Mouse (Mus musculus) kidney, postnatal 0 days (tissue): ENCODE results near the gene Disp2. TPM values are rescaled to one million over a fixed set of nuclear protein-coding genes. Genes with fewer than 3 reads are reported as not detected.

Source experiments
- ATAC-seq: fragments of 200-750 bp; cut with Nextera tagmentation; replicated peaks from 2 replicates; pipeline ENCODE4 v1.8.0; 2017; ENCODE audit warnings: low read depth, moderate number of reproducible peaks, moderate TSS enrichment, moderate library complexity; ENCODE audit not compliant: low FRiP score
- DNase-seq: peaks from one replicate; pipeline ENCODE4 v3.0.0-alpha.2; 2016; ENCODE audit warnings: low spot score
- H3K27ac ChIP-seq: fragments of 300-500 bp; sonication (generic); 2 replicates; pipeline ENCODE4 v1.5.1; 2014; ENCODE audit warnings: mild to moderate bottlenecking
- H3K27me3 ChIP-seq: fragments of 300-500 bp; sonication (generic); 2 replicates; pipeline ENCODE4 v1.6.1; 2014; ENCODE audit warnings: low read length, mixed read lengths; ENCODE audit not compliant: insufficient read depth
- H3K36me3 ChIP-seq: fragments of 300-500 bp; sonication (generic); 2 replicates; pipeline ENCODE4 v1.6.1; 2014; ENCODE audit warnings: low read length, mixed read lengths; ENCODE audit not compliant: insufficient read depth
- H3K4me1 ChIP-seq: fragments of 300-500 bp; sonication (generic); replicated peaks from 2 replicates; pipeline ENCODE4 v1.6.1; 2014; ENCODE audit warnings: antibody characterized with exemption, low read length, mixed read lengths; ENCODE audit not compliant: insufficient read depth
- H3K4me2 ChIP-seq: fragments of 300-500 bp; sonication (generic); 2 replicates; pipeline ENCODE4 v1.6.1; 2014; ENCODE audit warnings: mild to moderate bottlenecking, low read length, moderate library complexity, mixed read lengths
- H3K4me3 ChIP-seq: fragments of 300-500 bp; sonication (generic); replicated peaks from 2 replicates; pipeline ENCODE4 v1.5.1; 2014; ENCODE audit warnings: low read depth, low read length
- H3K9ac ChIP-seq: fragments of 300-500 bp; sonication (generic); 2 replicates; pipeline ENCODE4 v1.6.1; 2014; ENCODE audit warnings: low read depth, low read length
- H3K9me3 ChIP-seq: fragments of 300-500 bp; sonication (generic); replicated peaks from 2 replicates; pipeline ENCODE4 v1.6.1; 2016; ENCODE audit warnings: low read length, inconsistent platforms, mixed read lengths
- CTCF ChIP-seq: IDR thresholded peaks from 2 replicates; pipeline ENCODE4 v1.5.1; 2016; ENCODE audit warnings: antibody characterized with exemption, low read depth, mild to moderate bottlenecking, moderate library complexity
- WGBS: fragments of 180-500 bp; shearing (Covaris S2); extraction: QIAGEN DNeasy Blood & Tissue Kit; methylation state at CpG from one replicate; pipeline ENCODE4 v1.1.7; 2014; 5-methylcytosine and 5-hydroxymethylcytosine counted together
- polyA plus RNA-seq: library from polyadenylated mRNA; unstranded; fragments of >200 nt; fragmentation: Nextera tagmentation; extraction: Ambion mirVana; gene quantifications from 2 replicates; pipeline ENCODE4 v1.2.1, GENCODE M21; 2015

Disp2 gene
- polyA plus RNA-seq, 1 experiment from 2014 or later, result 0.05 TPM

DNA sequence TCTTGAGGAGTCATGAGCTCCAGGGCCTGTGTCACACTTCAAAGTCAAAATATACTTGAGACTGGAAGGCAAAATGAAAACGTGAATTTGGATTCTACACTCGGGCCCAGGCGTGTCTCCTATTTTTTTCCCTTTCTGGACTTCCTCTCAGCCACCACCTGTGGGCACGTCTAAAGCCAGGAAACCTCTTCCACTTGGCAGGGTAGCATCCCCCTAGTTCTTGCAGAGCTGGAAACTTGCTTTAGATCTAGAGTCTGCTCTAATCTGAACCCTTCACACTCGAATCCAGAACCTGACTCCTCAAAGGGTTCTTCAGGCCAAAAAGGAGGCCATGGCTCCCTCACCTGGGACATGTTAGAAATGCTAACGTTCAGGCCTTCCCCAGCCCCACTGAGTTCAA lies 24.1 kb upstream of the Disp2 start:
- Histone ChIP-seq H3K4me3 (no peak overlapping the region), H3K27me3 (0 out of 2 replicates have a peak, but pooled peaks cover 3% of the 10 kb centered on the region), H3K36me3 (no peaks in the 10 kb centered on the region), H3K9ac (no peak overlapping the region), H3K9me3 (no peaks in the 10 kb centered on the region), H3K27ac (no peak overlapping the region), H3K4me2 (no peak overlapping the region), H3K4me1 (no peaks in the 10 kb centered on the region)
- ATAC-seq, result no peak
- no peak for DNase-seq
- 84% methylated on average over 6 of the region's 6 CpGs for WGBS
- TF ChIP-seq CTCF, result no peak

DNA sequence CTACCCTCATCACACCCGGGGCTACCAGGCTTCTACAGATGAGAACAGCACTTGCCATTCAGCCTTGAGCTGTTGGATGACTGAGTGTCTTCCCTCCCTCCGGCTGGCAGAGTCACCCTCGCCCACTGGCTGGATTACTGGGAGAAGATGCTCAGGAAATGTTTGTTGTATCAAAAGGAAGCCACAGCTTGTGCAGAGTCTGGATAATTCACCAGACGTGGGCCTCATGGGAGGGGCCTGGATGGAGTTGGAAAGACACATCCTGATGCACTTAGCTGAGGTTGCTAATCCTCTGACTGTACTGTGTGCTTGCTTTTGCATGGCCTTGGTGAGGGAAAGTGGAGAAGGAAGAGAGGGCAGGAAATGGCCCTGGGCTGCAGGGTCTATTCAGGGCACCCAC lies 23.4 kb upstream of the Disp2 start:
- H3K27me3 ChIP-seq, result 0 out of 2 replicates have a peak, but pooled peaks cover 3% of the 10 kb centered on the region
- H3K9ac ChIP-seq, result no peak overlapping the region
- ATAC-seq (no peak), DNase-seq (no peak)
- no peak overlapping the region for H3K27ac ChIP-seq
- H3K4me2 ChIP-seq, result no peak overlapping the region
- no peak overlapping the region for H3K4me3 ChIP-seq
- 0 out of 2 replicates have a peak, but pooled peaks cover under 1% of the 10 kb centered on the region for H3K4me1 ChIP-seq
- no peaks in the 10 kb centered on the region for H3K9me3 ChIP-seq
- no peak for TF ChIP-seq CTCF
- 77% methylated on average over 4 of the region's 4 CpGs for WGBS
- no peaks in the 10 kb centered on the region for H3K36me3 ChIP-seq

DNA sequence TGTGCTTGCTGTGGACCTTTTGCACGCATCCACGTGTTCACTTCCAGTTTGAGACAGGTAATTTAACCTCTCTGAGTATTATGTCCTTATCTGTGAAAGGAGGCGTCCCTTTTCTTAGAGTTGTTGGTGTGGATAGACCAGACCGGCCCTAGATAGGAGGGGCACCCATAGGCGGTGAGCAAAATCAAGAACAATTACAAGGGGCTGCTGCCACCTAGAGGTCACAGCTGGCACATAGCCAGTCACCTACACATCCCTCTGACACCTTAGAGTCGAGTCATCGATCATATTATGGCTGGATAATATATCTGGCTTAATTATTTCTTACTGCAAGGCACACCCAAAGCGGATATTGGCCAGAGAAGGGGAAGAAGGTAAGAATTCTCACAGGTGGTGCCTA lies 19.7 kb upstream of the Disp2 start:
- Histone ChIP-seq H3K4me3 (no peak overlapping the region), H3K4me1 (peaks cover 23% of the 10 kb centered on the region), H3K9me3 (no peaks in the 10 kb centered on the region), H3K27ac (no peak overlapping the region), H3K27me3 (0 out of 2 replicates have a peak, but pooled peaks cover 3% of the 10 kb centered on the region), H3K9ac (no peak overlapping the region), H3K4me2 (no peak overlapping the region), H3K36me3 (no peaks in the 10 kb centered on the region)
- DNase-seq (peak; percentile 83), ATAC-seq (no peak; the same call in 1 of the 2 replicates)
- peak; percentile 86 for TF ChIP-seq CTCF
- 11% methylated on average over 8 of the region's 8 CpGs for WGBS

DNA sequence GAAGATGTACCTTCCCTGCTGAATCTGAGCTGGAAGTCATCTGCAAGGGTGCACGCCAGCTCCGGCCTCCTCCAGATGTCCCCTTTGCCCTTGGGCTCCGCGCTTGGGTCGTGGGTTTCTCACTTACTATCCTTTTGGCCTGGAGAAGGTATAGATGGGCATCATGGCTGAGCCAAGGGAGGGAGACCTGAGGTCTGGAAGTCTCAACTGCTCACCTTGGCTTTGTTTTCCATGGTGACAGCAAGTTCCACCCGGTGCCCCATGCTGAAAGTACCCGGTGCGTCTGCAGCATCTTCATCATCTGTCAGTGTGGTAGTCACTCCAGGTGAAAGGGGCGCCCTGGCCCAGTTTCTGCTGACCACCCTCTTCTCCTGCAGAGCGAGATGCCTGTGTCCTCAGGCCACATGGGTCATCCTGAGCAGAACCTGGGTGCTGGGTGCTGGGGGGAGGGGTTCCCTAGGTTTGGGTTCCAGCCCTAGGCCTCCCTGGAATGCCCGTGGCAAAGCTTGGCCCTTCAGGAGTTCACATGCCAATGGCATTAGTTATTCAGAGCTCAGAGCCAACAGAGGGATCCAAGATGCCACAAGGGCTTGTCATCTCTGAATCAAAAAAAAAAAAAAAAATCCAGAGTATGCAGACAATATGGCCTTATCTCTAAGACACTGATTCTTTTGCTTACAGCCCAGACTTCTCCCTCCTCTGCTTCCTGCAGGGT lies 19.1 kb upstream of the Disp2 start:
- ATAC-seq (no peak), DNase-seq (no peak)
- Histone ChIP-seq H3K9me3 (no peaks in the 10 kb centered on the region), H3K4me3 (no peak overlapping the region), H3K4me2 (no peak overlapping the region), H3K9ac (no peak overlapping the region), H3K27ac (no peak overlapping the region), H3K4me1 (peaks cover 23% of the 10 kb centered on the region), H3K27me3 (0 out of 2 replicates have a peak, but pooled peaks cover 3% of the 10 kb centered on the region), H3K36me3 (no peaks in the 10 kb centered on the region)
- 88% methylated on average over 11 of the region's 11 CpGs for WGBS
- no peak for TF ChIP-seq CTCF

DNA sequence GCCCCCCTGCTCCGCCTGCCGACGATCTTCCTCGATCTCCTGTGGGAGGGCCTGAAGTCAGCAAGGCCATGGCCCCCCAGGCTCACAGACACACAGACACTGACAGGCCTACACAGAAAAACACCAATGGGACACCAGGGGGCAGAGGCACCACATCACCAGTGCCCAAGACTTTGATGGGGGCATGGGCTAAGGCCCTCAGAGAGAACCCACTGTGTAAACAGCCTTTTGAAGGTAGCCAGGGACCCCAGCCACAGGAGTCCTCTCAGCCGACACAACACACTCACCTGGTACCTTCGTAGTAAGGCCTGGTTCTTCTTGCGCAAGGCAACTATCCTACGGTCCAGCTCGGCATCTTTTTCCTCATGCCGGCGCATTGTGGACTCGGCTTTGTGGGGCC lies 18.2 kb upstream of the Disp2 start:
- H3K27me3 ChIP-seq, result 0 out of 2 replicates have a peak, but pooled peaks cover 3% of the 10 kb centered on the region
- peak; percentile 36 for TF ChIP-seq CTCF
- DNase-seq (no peak), ATAC-seq (no peak)
- no peak overlapping the region for H3K4me3 ChIP-seq
- peak overlapping the region; percentile 92 for H3K27ac ChIP-seq
- H3K4me2 ChIP-seq, result peak overlapping the region; percentile 53
- H3K9ac ChIP-seq, result peak overlapping the region; percentile 50; the same call in 1 of the 2 replicates
- 87% methylated on average over 12 of the region's 12 CpGs for whole genome bisulfite sequencing
- no peaks in the 10 kb centered on the region for H3K9me3 ChIP-seq
- H3K36me3 ChIP-seq, result no peaks in the 10 kb centered on the region
- H3K4me1 ChIP-seq, result peaks cover 23% of the 10 kb centered on the region

DNA sequence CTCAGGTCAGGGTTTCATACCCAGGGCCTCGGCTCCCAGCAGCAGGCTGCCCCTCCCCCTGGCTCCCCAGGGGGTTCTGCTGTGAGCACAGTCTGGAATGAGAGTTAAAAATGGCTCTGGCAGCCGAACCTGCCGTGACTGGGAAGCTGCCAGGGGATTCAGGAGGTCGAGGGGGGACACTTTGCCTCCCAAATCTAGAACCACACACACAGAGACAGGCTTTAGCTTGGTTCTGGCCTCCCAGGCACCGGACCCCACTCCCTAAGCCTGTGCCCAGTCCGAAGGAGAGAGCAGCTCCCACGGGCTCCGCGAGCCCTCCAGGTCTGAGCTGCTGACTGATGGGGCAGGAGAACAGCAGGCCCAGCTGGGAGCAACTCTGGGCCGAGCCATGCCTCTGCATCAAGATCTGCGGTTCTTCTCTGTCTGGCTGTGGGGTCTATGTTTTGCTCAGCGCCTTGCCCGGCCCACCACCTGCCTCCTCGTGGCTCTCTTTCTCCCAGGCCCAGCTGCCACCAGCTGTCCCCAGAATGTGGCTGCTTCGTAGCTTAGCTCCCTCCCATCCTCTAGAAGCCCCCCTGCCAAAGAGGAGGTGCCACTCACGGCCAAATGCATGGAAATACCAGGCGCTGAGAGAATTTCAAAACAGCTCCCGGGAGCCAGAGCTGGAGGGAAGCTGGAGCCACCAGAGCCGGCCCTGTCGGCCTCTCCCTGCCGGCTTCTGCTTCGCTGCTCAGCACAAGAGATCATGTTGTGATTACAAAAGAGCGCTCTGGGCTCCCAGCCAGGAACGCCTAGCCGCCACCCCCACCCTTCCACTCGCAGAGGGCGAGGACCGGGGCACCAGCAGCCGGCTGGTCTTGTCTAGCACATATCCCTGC lies 17.4 kb upstream of the Disp2 start, which contains the start of gene Ccdc9b:
Gene Ccdc9b (minus strand): TSS at position 756 of the 878 bp plus-strand sequence.
- Histone ChIP-seq H3K4me3 (peak within 1 kb of the TSS; percentile 22; the same call in 1 of the 2 replicates), H3K36me3 (no peaks in the 10 kb centered on the region), H3K4me2 (peak within 1 kb of the TSS; percentile 53), H3K9me3 (no peaks in the 10 kb centered on the region), H3K4me1 (peaks cover 23% of the 10 kb centered on the region), H3K9ac (peak within 1 kb of the TSS; percentile 50), H3K27me3 (0 out of 2 replicates have a peak, but pooled peaks cover 3% of the 10 kb centered on the region), H3K27ac (peak within 1 kb of the TSS; percentile 92)
- WGBS, result 6% methylated on average over 29 of the region's 29 CpGs
- ATAC-seq, result peak; percentile 80
- peak; percentile 88 for DNase-seq
- no peak for TF ChIP-seq CTCF
